Mouse (Mus musculus) midbrain, embryonic 11.5 days (tissue): Measurements from ENCODE around the gene Cdc27. TPM values are rescaled to one million over a fixed set of nuclear protein-coding genes. Genes with fewer than 3 reads are reported as not detected.

Source experiments
- ATAC-seq: fragments of 200-750 bp; cut with Nextera tagmentation; 2 replicates; pipeline ENCODE4 v1.8.0; 2017; ENCODE audit warnings: moderate TSS enrichment, moderate library complexity; ENCODE audit not compliant: low FRiP score
- DNase-seq: peaks from one replicate; pipeline ENCODE4 v3.0.0; 2015; ENCODE audit warnings: low spot score; ENCODE audit errors: missing footprints
- H3K27ac ChIP-seq: fragments of 300-500 bp; sonication (generic); 2 replicates; pipeline ENCODE4 v1.5.1; 2014; ENCODE audit warnings: low read depth, low read length
- H3K27me3 ChIP-seq: fragments of 300-500 bp; sonication (generic); 2 replicates; pipeline ENCODE4 v1.6.1; 2014; ENCODE audit warnings: mild to moderate bottlenecking, low read length, moderate library complexity, mixed read lengths; ENCODE audit not compliant: control insufficient read depth, insufficient read depth
- H3K36me3 ChIP-seq: fragments of 300-500 bp; sonication (generic); 2 replicates; pipeline ENCODE4 v1.6.1; 2014; ENCODE audit warnings: mild to moderate bottlenecking, low read length, moderate library complexity, mixed read lengths; ENCODE audit not compliant: control insufficient read depth, insufficient read depth
- H3K4me1 ChIP-seq: fragments of 300-500 bp; sonication (generic); 2 replicates; pipeline ENCODE4 v1.6.1; 2014; ENCODE audit warnings: low read length; ENCODE audit not compliant: control insufficient read depth, insufficient read depth
- H3K4me2 ChIP-seq: fragments of 300-500 bp; sonication (generic); 2 replicates; pipeline ENCODE4 v1.6.1; 2014; ENCODE audit warnings: mild to moderate bottlenecking, moderate library complexity
- H3K4me3 ChIP-seq: fragments of 300-500 bp; sonication (generic); 2 replicates; pipeline ENCODE4 v1.5.1; 2014; ENCODE audit warnings: low read depth, low read length
- H3K9ac ChIP-seq: fragments of 300-500 bp; sonication (generic); 2 replicates; pipeline ENCODE4 v1.6.1; 2014; ENCODE audit warnings: low read length
- H3K9me3 ChIP-seq: fragments of 300-500 bp; sonication (generic); 2 replicates; pipeline ENCODE4 v1.6.1; 2016; ENCODE audit warnings: low read length; ENCODE audit not compliant: control insufficient read depth
- WGBS: fragments of 180-500 bp; shearing (Covaris S2); extraction: QIAGEN DNeasy Blood & Tissue Kit; methylation state at CpG from one replicate; pipeline ENCODE4 v1.1.7; 2014; 5-methylcytosine and 5-hydroxymethylcytosine counted together
- polyA plus RNA-seq: library from polyadenylated mRNA; unstranded; fragments of >200 nt; fragmentation: Nextera tagmentation; extraction: Ambion mirVana; gene quantifications from 2 replicates; pipeline ENCODE4 v1.2.1, GENCODE M21; 2014

The Cdc27 gene
- polyA plus RNA-seq, 1 experiment from 2014 or later = 59.0 TPM

- no peaks in the 10 kb centered on the region for H3K36me3 ChIP-seq
- WGBS = 97% methylated on average over 2 of the region's 2 CpGs
Observed at GRCm38 (mm10) chr11:104537945-104538555, 12.4 kb downstream of the Cdc27 start.

GRCm38 (mm10) chr11:104536843-104537242 is 13.6 kb downstream of the Cdc27 start:
- peaks cover 4% of the 10 kb centered on the region; the same call in 1 of the 2 replicates for H3K36me3 ChIP-seq
- ATAC-seq (no peak), DNase-seq (no peak)
- H3K9ac ChIP-seq = no peak overlapping the region
- H3K4me1 ChIP-seq = no peaks in the 10 kb centered on the region
- no peak overlapping the region for H3K27ac ChIP-seq
- H3K27me3 ChIP-seq = no peaks in the 10 kb centered on the region
- H3K4me3 ChIP-seq = no peak overlapping the region
- no peaks in the 10 kb centered on the region for H3K9me3 ChIP-seq
- 85% methylated on average over 2 of the region's 2 CpGs for WGBS
- no peak overlapping the region for H3K4me2 ChIP-seq

More at GRCm38 (mm10) chr11:104537945-104538555, 12.4 kb downstream of the Cdc27 start:
- DNase-seq = no peak
- no peak overlapping the region for H3K9ac ChIP-seq
- ATAC-seq = no peak
- H3K27ac ChIP-seq = no peak overlapping the region
- H3K27me3 ChIP-seq = no peaks in the 10 kb centered on the region
- H3K9me3 ChIP-seq = no peaks in the 10 kb centered on the region
- H3K4me2 ChIP-seq = no peak overlapping the region
- no peaks in the 10 kb centered on the region for H3K4me1 ChIP-seq
- H3K4me3 ChIP-seq = no peak overlapping the region

- Histone ChIP-seq H3K4me2 (no peak overlapping the region), H3K36me3 (peaks cover 17% of the 10 kb centered on the region; the same call in 1 of the 2 replicates), H3K27ac (no peak overlapping the region), H3K4me1 (no peaks in the 10 kb centered on the region), H3K4me3 (no peak overlapping the region), H3K9me3 (no peaks in the 10 kb centered on the region), H3K9ac (no peak overlapping the region), H3K27me3 (no peaks in the 10 kb centered on the region)
- 95% methylated on average over 6 of the region's 6 CpGs for WGBS
- ATAC-seq (no peak), DNase-seq (no peak)
Observed at GRCm38 (mm10) chr11:104525935-104526334, 24.5 kb downstream of the Cdc27 start.

GRCm38 (mm10) chr11:104512436-104512835 is 38.0 kb downstream of the Cdc27 start:
- no peak for DNase-seq
- H3K27ac ChIP-seq = no peak overlapping the region
- H3K9ac ChIP-seq = no peak overlapping the region
- H3K4me1 ChIP-seq = no peaks in the 10 kb centered on the region
- H3K27me3 ChIP-seq = no peaks in the 10 kb centered on the region
- 91% methylated on average over 4 of the region's 4 CpGs for WGBS
- H3K9me3 ChIP-seq = no peaks in the 10 kb centered on the region
- ATAC-seq = no peak
- H3K36me3 ChIP-seq = peaks cover 21% of the 10 kb centered on the region
- no peak overlapping the region for H3K4me3 ChIP-seq
- H3K4me2 ChIP-seq = no peak overlapping the region

GRCm38 (mm10) chr11:104510606-104511005 is 39.8 kb downstream of the Cdc27 start:
- Histone ChIP-seq H3K27me3 (no peaks in the 10 kb centered on the region), H3K4me3 (no peak overlapping the region), H3K36me3 (peaks cover 25% of the 10 kb centered on the region; the same call in 1 of the 2 replicates), H3K9me3 (no peaks in the 10 kb centered on the region), H3K4me2 (no peak overlapping the region), H3K27ac (no peak overlapping the region), H3K9ac (no peak overlapping the region), H3K4me1 (no peaks in the 10 kb centered on the region)
- DNase-seq (peak; percentile 90), ATAC-seq (no peak)
- 93% methylated on average over 2 of the region's 2 CpGs for WGBS

- no peak overlapping the region for H3K9ac ChIP-seq
- H3K9me3 ChIP-seq = no peaks in the 10 kb centered on the region
- no peak overlapping the region for H3K27ac ChIP-seq
- H3K4me2 ChIP-seq = no peak overlapping the region
- WGBS = 89% methylated on average over 3 of the region's 4 CpGs
- DNase-seq (no peak), ATAC-seq (no peak)
- H3K36me3 ChIP-seq = peaks cover 30% of the 10 kb centered on the region; the same call in 1 of the 2 replicates
- H3K27me3 ChIP-seq = no peaks in the 10 kb centered on the region
- no peaks in the 10 kb centered on the region for H3K4me1 ChIP-seq
- H3K4me3 ChIP-seq = no peak overlapping the region
Observed at GRCm38 (mm10) chr11:104508455-104508854, 42.0 kb downstream of the Cdc27 start.

- Histone ChIP-seq H3K27ac (no peak overlapping the region), H3K9ac (no peak overlapping the region), H3K27me3 (no peaks in the 10 kb centered on the region), H3K4me1 (no peaks in the 10 kb centered on the region), H3K4me3 (no peak overlapping the region), H3K9me3 (no peaks in the 10 kb centered on the region), H3K4me2 (no peak overlapping the region), H3K36me3 (no peaks in the 10 kb centered on the region)
- ATAC-seq = no peak
- DNase-seq = no peak
- WGBS = 81% methylated on average over 3 of the region's 3 CpGs
Observed at GRCm38 (mm10) chr11:104488292-104488691, 62.1 kb downstream of the Cdc27 start.

- Histone ChIP-seq H3K4me2 (no peak overlapping the region), H3K4me1 (no peaks in the 10 kb centered on the region), H3K4me3 (no peak overlapping the region), H3K9ac (no peak overlapping the region), H3K27me3 (no peaks in the 10 kb centered on the region), H3K36me3 (no peaks in the 10 kb centered on the region), H3K9me3 (no peaks in the 10 kb centered on the region), H3K27ac (no peak overlapping the region)
- ATAC-seq (no peak), DNase-seq (no peak)
- 92% methylated on average over 8 of the region's 8 CpGs for WGBS
Observed at GRCm38 (mm10) chr11:104481971-104482370, 68.4 kb downstream of the Cdc27 start.

- H3K36me3 ChIP-seq = no peaks in the 10 kb centered on the region
- no peak overlapping the region for H3K27ac ChIP-seq
- ATAC-seq (no peak), DNase-seq (no peak)
- no peaks in the 10 kb centered on the region for H3K27me3 ChIP-seq
- H3K9ac ChIP-seq = no peak overlapping the region
- no peak overlapping the region for H3K4me3 ChIP-seq
- 66% methylated on average over 4 of the region's 4 CpGs for WGBS
- no peaks in the 10 kb centered on the region for H3K4me1 ChIP-seq
- H3K9me3 ChIP-seq = no peaks in the 10 kb centered on the region
- H3K4me2 ChIP-seq = no peak overlapping the region
Observed at GRCm38 (mm10) chr11:104479505-104479904, 70.9 kb downstream of the Cdc27 start.
